Mouse (Mus musculus) hindbrain, embryonic 12.5 days (tissue): ENCODE data around the gene Piwil4. TPM values are rescaled to one million over a fixed set of nuclear protein-coding genes. Genes with fewer than 3 reads are reported as not detected.

Experiments used
- ATAC-seq: fragments of 200-750 bp; cut with Nextera tagmentation; 2 replicates; pipeline ENCODE4 v1.8.0; 2017; ENCODE audit warnings: moderate TSS enrichment; ENCODE audit not compliant: low FRiP score
- H3K27ac ChIP-seq: fragments of 300-500 bp; sonication (generic); 2 replicates; pipeline ENCODE4 v1.5.1; 2016; ENCODE audit warnings: mild to moderate bottlenecking
- H3K27me3 ChIP-seq: fragments of 300-500 bp; sonication (generic); 2 replicates; pipeline ENCODE4 v1.6.1; 2016; ENCODE audit warnings: mild to moderate bottlenecking
- H3K36me3 ChIP-seq: fragments of 300-500 bp; sonication (generic); 2 replicates; pipeline ENCODE4 v1.6.1; 2016; ENCODE audit warnings: mild to moderate bottlenecking
- H3K4me1 ChIP-seq: fragments of 300-500 bp; sonication (generic); 2 replicates; pipeline ENCODE4 v1.6.1; 2016
- H3K4me2 ChIP-seq: fragments of 300-500 bp; sonication (generic); replicated peaks from 2 replicates; pipeline ENCODE4 v1.6.1; 2016; ENCODE audit warnings: mild to moderate bottlenecking
- H3K4me3 ChIP-seq: fragments of 300-500 bp; sonication (generic); 2 replicates; pipeline ENCODE4 v1.5.1; 2016; ENCODE audit warnings: mild to moderate bottlenecking
- H3K9ac ChIP-seq: fragments of 300-500 bp; sonication (generic); 2 replicates; pipeline ENCODE4 v1.6.1; 2016; ENCODE audit warnings: mild to moderate bottlenecking, moderate library complexity
- H3K9me3 ChIP-seq: fragments of 300-500 bp; sonication (generic); replicated peaks from 2 replicates; pipeline ENCODE4 v1.6.1; 2016; ENCODE audit warnings: mild to moderate bottlenecking
- WGBS: fragments of 180-500 bp; shearing (Covaris S2); methylation state at CpG from one replicate; pipeline ENCODE4 v1.1.7; 2016; 5-methylcytosine and 5-hydroxymethylcytosine counted together
- polyA plus RNA-seq: library from polyadenylated mRNA; unstranded; fragments of >200 nt; fragmentation: Nextera tagmentation; extraction: Ambion mirVana; gene quantifications from 2 replicates; pipeline ENCODE4 v1.2.1, GENCODE M21; 2016

Gene Piwil4
- polyA plus RNA-seq, 1 experiment from 2014 or later: 0.39 TPM

DNA sequence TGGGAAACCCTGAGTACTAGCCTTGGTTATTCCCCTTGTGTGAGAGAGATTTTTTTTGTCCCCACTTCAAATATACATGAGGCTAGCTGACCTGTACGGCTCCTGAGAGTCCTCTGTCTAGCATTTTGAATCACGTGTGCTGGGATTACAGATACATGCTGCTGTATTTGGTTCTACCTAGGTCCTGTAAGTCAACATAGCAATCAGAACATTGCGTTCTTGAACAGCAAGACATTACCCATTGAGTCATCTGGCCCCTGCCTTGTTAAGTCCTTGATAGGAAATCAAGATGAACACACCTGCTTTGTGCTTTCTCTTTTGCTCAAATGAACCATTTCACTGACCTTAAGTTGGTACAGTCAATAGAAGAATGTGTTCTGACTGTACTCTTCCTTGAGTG, 13.9 kb upstream of the Piwil4 start:
- WGBS: 90% methylated on average over 3 of the region's 3 CpGs
- Histone ChIP-seq H3K36me3 (no peaks in the 10 kb centered on the region), H3K4me3 (no peak overlapping the region), H3K27ac (no peak overlapping the region), H3K9ac (no peak overlapping the region), H3K4me2 (no peak overlapping the region), H3K27me3 (peaks cover 30% of the 10 kb centered on the region), H3K4me1 (0 out of 2 replicates have a peak, but pooled peaks cover 11% of the 10 kb centered on the region), H3K9me3 (no peaks in the 10 kb centered on the region)
- no peak for ATAC-seq

DNA sequence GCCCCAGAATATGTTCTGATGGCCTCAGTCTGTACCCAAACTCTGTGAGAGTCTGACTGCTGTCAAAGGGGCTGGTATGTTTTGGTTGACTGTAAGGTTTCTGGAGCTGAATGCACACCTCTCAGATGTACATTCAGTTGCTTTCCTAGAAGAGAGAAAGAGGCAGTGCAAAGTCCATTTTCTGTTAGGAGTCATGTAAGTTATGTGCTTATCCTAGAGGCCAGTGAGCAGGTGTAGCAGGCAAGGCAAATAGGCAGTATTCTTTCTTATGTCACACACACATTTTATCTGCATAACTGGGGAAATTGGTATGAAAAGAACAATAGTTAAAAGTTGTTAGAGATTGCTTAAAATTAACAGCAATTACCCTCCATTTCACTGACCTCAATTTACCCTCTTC, 13.4 kb upstream of the Piwil4 start:
- Histone ChIP-seq H3K4me1 (0 out of 2 replicates have a peak, but pooled peaks cover 11% of the 10 kb centered on the region), H3K27ac (no peak overlapping the region), H3K4me3 (no peak overlapping the region), H3K9ac (no peak overlapping the region), H3K36me3 (no peaks in the 10 kb centered on the region), H3K4me2 (no peak overlapping the region), H3K27me3 (peaks cover 30% of the 10 kb centered on the region), H3K9me3 (no peaks in the 10 kb centered on the region)
- no peak for ATAC-seq

DNA sequence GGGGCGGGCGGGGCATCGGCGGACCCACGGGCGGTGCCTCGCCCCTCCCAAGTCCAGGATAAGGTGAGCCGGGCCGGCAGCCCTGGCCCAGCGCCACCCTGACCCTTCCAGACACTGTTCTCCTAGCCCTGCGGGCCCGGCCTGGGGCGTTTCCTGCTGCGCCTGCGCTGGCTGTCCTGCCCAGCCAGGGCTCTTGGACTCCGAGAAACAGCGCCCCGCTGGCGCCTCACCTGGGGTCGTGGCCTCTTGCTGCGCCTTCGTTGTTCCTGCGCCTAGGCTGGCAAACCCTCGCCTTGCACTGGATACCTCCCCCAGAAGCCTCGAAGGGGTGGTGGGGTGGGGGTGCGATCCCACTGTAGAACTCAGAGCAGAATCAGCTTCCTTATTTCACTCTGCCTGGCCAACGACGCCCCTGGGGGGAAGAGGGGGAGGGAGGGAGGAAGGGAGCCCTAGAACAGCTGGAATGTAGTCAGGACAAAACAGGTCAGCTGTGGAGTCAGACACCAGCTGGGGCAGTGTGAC, 11.5 kb upstream of the Piwil4 start, which contains the start of gene Fut4:
Gene Fut4, minus strand, starts transcription at position 393 of the 522 bp plus-strand sequence.
- Histone ChIP-seq H3K4me2 (peak within 1 kb of the TSS; percentile 91), H3K4me3 (peak within 1 kb of the TSS; percentile 50), H3K9me3 (no peaks in the 10 kb centered on the region), H3K9ac (peak within 1 kb of the TSS; percentile 64), H3K27ac (peak within 1 kb of the TSS; percentile 32; the same call in 1 of the 2 replicates), H3K36me3 (no peaks in the 10 kb centered on the region), H3K4me1 (0 out of 2 replicates have a peak, but pooled peaks cover 11% of the 10 kb centered on the region), H3K27me3 (peaks cover 30% of the 10 kb centered on the region)
- WGBS: under 1% methylated on average over 25 of the region's 28 CpGs
- peak; percentile 86 for ATAC-seq

- under 1% methylated on average over 41 of the region's 50 CpGs for WGBS
Measured at GRCm38 (mm10) chr9:14751503-14752000, 11.0 kb upstream of the Piwil4 start.

GRCm38 (mm10) chr9:14750901-14751502, 10.5 kb upstream of the Piwil4 start:
- no peak overlapping the region for H3K27ac ChIP-seq
- H3K4me1 ChIP-seq: 0 out of 2 replicates have a peak, but pooled peaks cover 11% of the 10 kb centered on the region
- 58% methylated on average over 42 of the region's 42 CpGs for WGBS

More at GRCm38 (mm10) chr9:14751503-14752000, 11.0 kb upstream of the Piwil4 start:
- Histone ChIP-seq H3K4me3 (peak overlapping the region; percentile 50), H3K4me1 (0 out of 2 replicates have a peak, but pooled peaks cover 11% of the 10 kb centered on the region), H3K27ac (peak overlapping the region; percentile 32; the same call in 1 of the 2 replicates), H3K9me3 (no peaks in the 10 kb centered on the region), H3K27me3 (peaks cover 30% of the 10 kb centered on the region), H3K4me2 (peak overlapping the region; percentile 91), H3K9ac (peak overlapping the region; percentile 64), H3K36me3 (no peaks in the 10 kb centered on the region)
- peak; percentile 86 for ATAC-seq

DNA sequence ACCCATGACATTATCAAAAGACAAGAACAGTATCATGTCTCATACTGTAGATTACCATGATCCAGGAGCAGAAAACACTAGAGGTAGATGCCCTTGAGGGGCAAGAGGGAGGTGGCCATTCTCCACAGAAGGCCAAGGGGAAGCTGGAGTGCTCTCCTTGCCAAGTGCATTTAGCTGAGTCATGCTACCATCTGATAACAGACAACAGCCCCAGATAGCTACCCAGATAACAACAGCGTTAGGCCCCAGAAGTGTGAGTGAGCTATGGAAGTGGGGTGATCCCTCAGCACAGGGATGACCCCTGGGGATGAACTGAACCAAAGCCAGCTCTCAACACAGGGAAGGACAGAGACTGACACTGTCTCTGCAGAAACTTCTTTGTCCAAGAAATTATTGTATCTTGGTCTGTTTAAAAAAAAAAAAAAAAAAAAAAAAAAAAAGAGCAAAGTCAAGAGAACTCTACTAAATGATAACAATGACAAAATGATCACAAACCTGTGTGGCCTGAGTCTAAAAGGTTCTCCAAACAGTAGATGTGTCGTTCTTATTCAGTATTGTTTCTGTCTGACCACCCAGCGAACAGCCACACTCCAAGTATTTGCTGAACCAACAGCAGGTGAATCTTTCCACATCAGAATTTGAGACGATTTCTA, 909 bp downstream of the Piwil4 start:
- Histone ChIP-seq H3K9ac (no peak overlapping the region), H3K4me3 (no peak overlapping the region), H3K4me1 (no peaks in the 10 kb centered on the region), H3K9me3 (no peaks in the 10 kb centered on the region), H3K4me2 (no peak overlapping the region), H3K27ac (no peak overlapping the region), H3K36me3 (no peaks in the 10 kb centered on the region), H3K27me3 (no peaks in the 10 kb centered on the region)
- 88% methylated on average over 4 of the region's 4 CpGs for WGBS
- no peak for ATAC-seq

More at GRCm38 (mm10) chr9:14750901-14751502, 10.5 kb upstream of the Piwil4 start:
- ATAC-seq: peak; percentile 53
- Histone ChIP-seq H3K9me3 (no peaks in the 10 kb centered on the region), H3K27me3 (peaks cover 30% of the 10 kb centered on the region), H3K4me2 (peak overlapping the region; percentile 91), H3K9ac (peak overlapping the region; percentile 64), H3K4me3 (peak overlapping the region; percentile 50), H3K36me3 (no peaks in the 10 kb centered on the region)

DNA sequence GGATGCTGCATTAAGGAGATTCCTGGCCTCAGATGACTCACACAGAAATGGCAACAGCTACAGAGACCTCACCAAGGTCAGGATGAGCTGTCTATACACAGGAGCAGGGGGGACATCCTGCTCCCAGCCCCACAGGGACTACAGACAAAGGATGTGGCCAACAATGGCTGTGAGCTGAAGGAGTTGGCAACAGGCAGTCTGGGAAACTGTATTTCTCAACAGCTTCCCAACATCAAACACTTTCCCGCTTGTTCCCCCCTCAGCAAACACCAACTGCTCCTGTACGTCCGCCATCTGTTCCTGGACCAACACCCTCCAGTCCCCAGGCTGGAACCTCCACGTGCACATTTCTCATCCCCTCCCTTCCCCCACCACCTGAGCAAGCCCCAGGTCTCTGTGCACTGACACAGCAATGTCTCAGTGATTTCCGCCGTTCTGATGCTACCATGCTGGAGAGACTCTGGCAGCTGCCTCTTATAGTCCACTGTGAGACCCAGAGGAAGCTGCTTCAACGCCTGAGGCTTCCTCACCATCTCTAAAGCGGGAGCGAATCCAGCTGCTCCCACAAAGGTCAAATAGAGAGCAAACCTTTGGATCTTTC, 9.5 kb downstream of the Piwil4 start:
- Histone ChIP-seq H3K27me3 (peaks cover 12% of the 10 kb centered on the region), H3K27ac (no peak overlapping the region), H3K36me3 (no peaks in the 10 kb centered on the region), H3K4me3 (no peak overlapping the region), H3K9ac (no peak overlapping the region), H3K4me1 (no peaks in the 10 kb centered on the region; the same call in 1 of the 2 replicates), H3K9me3 (no peaks in the 10 kb centered on the region), H3K4me2 (no peak overlapping the region)
- WGBS: 45% methylated on average over 9 of the region's 9 CpGs
- peak; percentile 56 for ATAC-seq

GRCm38 (mm10) chr9:14728365-14728764, 12.2 kb downstream of the Piwil4 start:
- Histone ChIP-seq H3K4me1 (no peaks in the 10 kb centered on the region; the same call in 1 of the 2 replicates), H3K27me3 (peaks cover 31% of the 10 kb centered on the region), H3K27ac (no peak overlapping the region), H3K9ac (no peak overlapping the region), H3K4me3 (no peak overlapping the region), H3K36me3 (no peaks in the 10 kb centered on the region), H3K9me3 (no peaks in the 10 kb centered on the region), H3K4me2 (no peak overlapping the region)
- 88% methylated on average over 4 of the region's 4 CpGs for WGBS
- ATAC-seq: no peak

DNA sequence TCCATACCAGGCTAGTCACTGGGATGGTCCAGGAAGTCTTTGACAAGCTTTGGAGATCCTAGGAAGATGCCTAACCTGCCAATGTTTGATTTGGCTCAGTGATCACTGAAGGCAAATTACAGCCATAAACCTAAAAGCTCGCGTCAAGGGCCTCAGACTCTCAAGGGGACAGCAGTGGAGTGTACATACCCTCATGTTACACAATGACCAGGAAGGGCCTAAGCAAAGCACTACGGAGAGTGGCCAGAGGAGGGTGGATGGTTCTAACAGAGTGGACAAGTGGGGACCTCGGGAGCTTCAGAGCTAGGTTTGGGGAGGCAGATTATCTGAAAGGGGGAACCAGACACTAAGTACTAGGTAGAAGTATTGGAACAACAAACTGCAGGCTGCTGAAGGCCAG, 13.9 kb downstream of the Piwil4 start:
- Histone ChIP-seq H3K4me1 (no peaks in the 10 kb centered on the region; the same call in 1 of the 2 replicates), H3K4me2 (no peak overlapping the region), H3K27me3 (peaks cover 34% of the 10 kb centered on the region), H3K36me3 (no peaks in the 10 kb centered on the region), H3K27ac (no peak overlapping the region), H3K4me3 (no peak overlapping the region), H3K9me3 (no peaks in the 10 kb centered on the region), H3K9ac (no peak overlapping the region)
- 88% methylated on average over 4 of the region's 4 CpGs for WGBS
- ATAC-seq: no peak

DNA sequence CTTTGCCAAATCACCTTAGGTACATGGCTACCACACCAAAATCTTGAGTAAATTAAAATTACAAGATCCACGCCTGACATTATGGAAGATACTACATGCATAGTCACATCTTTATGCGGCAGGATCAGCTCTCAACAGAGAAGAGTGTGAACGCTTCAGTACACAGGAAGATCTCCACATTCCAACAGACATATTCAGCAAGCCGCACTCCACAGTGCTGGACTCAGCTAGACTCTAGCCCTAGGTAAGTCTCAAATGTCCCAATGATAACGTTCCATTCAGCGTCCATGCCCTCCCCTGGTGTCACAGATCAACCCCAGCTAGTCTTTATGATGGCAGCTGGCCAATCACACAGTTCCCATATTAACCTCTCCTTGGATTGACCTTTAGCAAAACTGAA, 14.5 kb downstream of the Piwil4 start:
- Histone ChIP-seq H3K36me3 (no peaks in the 10 kb centered on the region), H3K4me3 (no peak overlapping the region), H3K27ac (no peak overlapping the region), H3K9ac (no peak overlapping the region), H3K27me3 (peaks cover 40% of the 10 kb centered on the region), H3K4me2 (no peak overlapping the region), H3K4me1 (no peaks in the 10 kb centered on the region; the same call in 1 of the 2 replicates), H3K9me3 (no peaks in the 10 kb centered on the region)
- WGBS: 90% methylated on average over 6 of the region's 6 CpGs
- no peak for ATAC-seq

DNA sequence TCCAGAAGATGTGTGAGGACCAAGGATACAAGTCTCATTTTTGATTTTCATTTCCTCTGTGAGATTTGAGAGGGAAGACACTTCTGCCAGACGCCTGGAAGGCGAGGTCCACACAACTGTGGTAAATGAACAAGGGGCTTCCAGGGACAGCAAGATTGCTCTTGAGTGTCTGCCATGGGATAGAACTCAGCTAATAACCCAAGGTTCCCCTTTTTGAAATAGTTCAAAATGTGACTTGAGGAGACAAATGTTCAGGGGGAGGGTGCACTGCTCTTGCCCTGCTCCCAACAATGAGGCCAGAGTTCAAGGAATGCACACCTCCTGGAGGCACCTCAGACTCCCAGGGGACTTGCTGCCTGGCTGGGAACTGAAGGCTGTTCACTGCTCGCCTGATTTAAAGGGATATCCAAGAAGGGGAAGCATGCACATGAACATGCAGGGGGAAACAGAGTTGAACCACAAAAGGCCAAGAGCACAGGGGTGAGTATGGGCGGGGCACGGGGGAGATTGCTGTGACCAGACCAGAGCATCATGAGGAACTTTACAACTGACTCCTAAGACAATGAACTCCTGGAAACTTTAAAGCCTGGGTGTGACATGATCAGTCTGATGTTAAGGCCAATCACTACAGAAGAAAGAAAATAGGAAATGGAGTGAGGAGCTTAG, 15.6 kb downstream of the Piwil4 start:
- H3K4me2 ChIP-seq: no peak overlapping the region
- no peaks in the 10 kb centered on the region for H3K4me1 ChIP-seq
- ATAC-seq: no peak
- H3K27me3 ChIP-seq: peaks cover 43% of the 10 kb centered on the region
- H3K4me3 ChIP-seq: no peak overlapping the region
- no peak overlapping the region for H3K27ac ChIP-seq
- no peaks in the 10 kb centered on the region for H3K36me3 ChIP-seq
- no peak overlapping the region for H3K9ac ChIP-seq
- 82% methylated on average over 5 of the region's 5 CpGs for WGBS
- H3K9me3 ChIP-seq: no peaks in the 10 kb centered on the region

DNA sequence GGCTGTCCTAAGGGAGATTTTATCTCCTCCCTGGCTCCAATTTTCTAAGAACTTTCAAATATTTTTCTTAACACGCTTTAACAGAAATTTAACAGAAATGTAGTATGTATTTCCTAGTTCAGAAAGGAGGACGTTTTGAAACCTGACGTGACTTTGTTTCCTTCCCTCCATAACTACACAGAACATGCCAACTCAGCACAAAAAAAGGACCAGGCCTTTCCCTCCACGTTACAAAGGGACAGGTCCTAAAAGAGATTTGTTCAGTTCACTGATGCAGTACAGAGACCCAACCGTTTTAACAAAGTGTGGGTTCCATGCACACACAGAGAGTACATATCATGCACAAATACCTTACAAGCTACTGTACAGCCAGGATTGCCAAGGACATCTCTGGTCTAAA, 18.9 kb downstream of the Piwil4 start:
- Histone ChIP-seq H3K4me3 (no peak overlapping the region), H3K9me3 (no peaks in the 10 kb centered on the region), H3K9ac (no peak overlapping the region), H3K27me3 (peaks cover 48% of the 10 kb centered on the region), H3K36me3 (no peaks in the 10 kb centered on the region), H3K27ac (no peak overlapping the region), H3K4me1 (no peaks in the 10 kb centered on the region), H3K4me2 (no peak overlapping the region)
- 73% methylated on average over 5 of the region's 5 CpGs for WGBS
- ATAC-seq: no peak
